Mouse (Mus musculus) midbrain, embryonic 16.5 days (tissue): ENCODE results near the gene Itpr1. TPM values are rescaled to one million over a fixed set of nuclear protein-coding genes. Genes with fewer than 3 reads are reported as not detected.

Experiments
- ATAC-seq: fragments of 200-750 bp; cut with Nextera tagmentation; 2 replicates; pipeline ENCODE4 v1.8.0; 2017; ENCODE audit warnings: moderate TSS enrichment
- H3K27ac ChIP-seq: fragments of 300-500 bp; sonication (generic); 2 replicates; pipeline ENCODE4 v1.5.1; 2014; ENCODE audit warnings: mild to moderate bottlenecking, low read length, mixed read lengths
- H3K27me3 ChIP-seq: fragments of 300-500 bp; sonication (generic); 2 replicates; pipeline ENCODE4 v1.6.1; 2014; ENCODE audit warnings: low read depth, low read length, mixed read lengths; ENCODE audit not compliant: control insufficient read depth, insufficient read depth
- H3K36me3 ChIP-seq: fragments of 300-500 bp; sonication (generic); 2 replicates; pipeline ENCODE4 v1.6.1; 2014; ENCODE audit warnings: mild to moderate bottlenecking, low read length, moderate library complexity, mixed read lengths; ENCODE audit not compliant: control insufficient read depth, insufficient read depth
- H3K4me1 ChIP-seq: fragments of 300-500 bp; sonication (generic); 2 replicates; pipeline ENCODE4 v1.6.1; 2014; ENCODE audit warnings: mild to moderate bottlenecking, low read length, mixed read lengths; ENCODE audit not compliant: control insufficient read depth, insufficient read depth
- H3K4me2 ChIP-seq: fragments of 300-500 bp; sonication (generic); 2 replicates; pipeline ENCODE4 v1.6.1; 2014; ENCODE audit warnings: mild to moderate bottlenecking, low read length, mixed read lengths
- H3K4me3 ChIP-seq: fragments of 300-500 bp; sonication (generic); 2 replicates; pipeline ENCODE4 v1.5.1; 2014; ENCODE audit warnings: low read depth, mild to moderate bottlenecking, low read length, moderate library complexity, mixed read lengths
- H3K9ac ChIP-seq: fragments of 300-500 bp; sonication (generic); 2 replicates; pipeline ENCODE4 v1.6.1; 2014; ENCODE audit warnings: low read depth, low read length, mixed read lengths
- H3K9me3 ChIP-seq: fragments of 300-500 bp; sonication (generic); replicated peaks from 2 replicates; pipeline ENCODE4 v1.6.1; 2014; ENCODE audit warnings: mild to moderate bottlenecking, low read length, mixed read lengths; ENCODE audit not compliant: control insufficient read depth, poor library complexity, severe bottlenecking
- WGBS: fragments of 180-500 bp; shearing (Covaris S2); extraction: QIAGEN DNeasy Blood & Tissue Kit; methylation state at CpG from one replicate; pipeline ENCODE4 v1.1.7; 2014; 5-methylcytosine and 5-hydroxymethylcytosine counted together
- polyA plus RNA-seq: library from polyadenylated mRNA; unstranded; fragments of >200 nt; fragmentation: Nextera tagmentation; extraction: Ambion mirVana; gene quantifications from 2 replicates; pipeline ENCODE4 v1.2.1, GENCODE M21; 2015

The Itpr1 gene
- polyA plus RNA-seq, 1 experiment from 2014 or later: 4.2 TPM

DNA sequence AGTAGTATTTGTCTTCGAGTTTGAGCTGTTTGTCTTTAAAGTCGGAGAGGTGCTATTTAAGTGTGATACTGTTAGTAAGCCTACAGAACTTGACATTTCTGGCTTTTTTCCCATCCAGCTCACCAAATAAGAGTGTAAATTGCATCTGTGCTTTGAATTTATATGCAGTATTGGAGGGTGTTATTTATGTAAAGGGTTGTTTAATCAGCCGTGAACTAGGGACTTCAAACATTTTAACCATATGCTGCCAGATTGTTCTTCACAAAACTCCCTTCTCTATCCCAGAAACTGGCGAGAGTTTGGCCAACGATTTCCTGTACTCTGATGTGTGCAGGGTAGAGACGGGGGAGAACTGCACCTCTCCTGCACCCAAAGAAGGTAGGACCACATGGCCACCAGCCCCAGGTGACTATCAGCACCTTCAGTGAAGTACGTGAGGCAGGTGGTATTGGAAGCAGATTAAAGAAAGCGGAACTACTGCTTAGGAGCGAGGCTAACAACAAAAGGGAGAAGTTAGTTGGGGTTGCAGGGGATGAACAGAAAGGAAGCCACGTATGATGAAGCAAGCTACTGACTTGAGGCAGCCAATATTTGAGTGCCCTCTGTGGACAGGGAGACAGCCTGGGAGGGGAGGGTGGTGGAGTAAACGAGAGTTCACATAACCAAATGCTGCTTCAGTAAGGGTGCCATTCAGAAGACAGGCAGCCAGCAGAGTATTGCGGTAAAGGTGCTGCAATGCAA lies 304.5 kb downstream of the Itpr1 start:
- Histone ChIP-seq H3K27me3 (no peaks in the 10 kb centered on the region), H3K36me3 (no peaks in the 10 kb centered on the region), H3K4me2 (no peak overlapping the region), H3K9ac (no peak overlapping the region), H3K4me1 (no peaks in the 10 kb centered on the region), H3K9me3 (no peaks in the 10 kb centered on the region), H3K4me3 (no peak overlapping the region), H3K27ac (no peak overlapping the region)
- WGBS: 77% methylated on average over 12 of the region's 12 CpGs
- ATAC-seq: no peak

DNA sequence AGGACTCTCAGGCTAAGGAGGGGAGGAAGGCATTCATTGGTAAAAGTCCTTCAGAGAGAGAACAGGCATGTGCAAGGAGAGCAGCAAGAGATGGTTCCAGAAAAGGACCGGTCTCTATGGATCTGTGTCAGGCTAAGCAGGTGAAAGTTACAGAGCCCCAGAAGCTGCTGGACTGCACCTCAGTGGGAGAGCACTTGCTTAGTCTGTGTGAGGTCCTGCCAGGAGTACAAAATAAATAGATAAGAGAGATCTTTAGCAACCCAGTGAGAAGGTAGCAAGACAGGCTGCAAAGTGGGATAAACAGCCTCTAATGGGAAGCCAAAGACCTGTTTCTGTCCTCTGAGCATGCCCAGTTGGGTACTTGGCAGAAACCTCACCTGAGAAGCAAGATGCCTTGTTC lies 305.1 kb downstream of the Itpr1 start:
- 85% methylated on average over 1 of the region's 1 CpGs for WGBS
- no peak overlapping the region for H3K27ac ChIP-seq
- no peak for ATAC-seq
- no peak overlapping the region for H3K9ac ChIP-seq
- no peaks in the 10 kb centered on the region for H3K9me3 ChIP-seq
- H3K36me3 ChIP-seq: no peaks in the 10 kb centered on the region
- H3K4me3 ChIP-seq: no peak overlapping the region
- H3K27me3 ChIP-seq: no peaks in the 10 kb centered on the region
- H3K4me1 ChIP-seq: no peaks in the 10 kb centered on the region
- H3K4me2 ChIP-seq: no peak overlapping the region

DNA sequence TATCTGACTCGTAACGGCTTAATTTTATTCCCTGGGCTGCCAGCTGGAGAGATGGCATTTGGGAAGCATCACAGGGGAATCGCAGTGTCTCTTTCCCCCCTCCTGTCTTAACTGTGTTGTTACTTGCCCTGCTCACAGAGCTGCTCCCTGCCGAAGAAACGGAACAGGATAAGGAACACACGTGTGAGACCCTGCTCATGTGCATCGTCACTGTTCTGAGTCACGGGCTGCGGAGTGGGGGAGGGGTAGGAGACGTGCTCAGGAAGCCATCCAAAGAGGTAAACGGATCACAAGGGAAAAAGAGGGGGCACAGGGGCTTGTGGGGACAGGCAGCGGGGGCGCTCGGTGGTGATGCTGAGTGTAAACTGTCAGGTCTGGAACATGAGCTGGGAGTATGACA lies 305.7 kb downstream of the Itpr1 start:
- 79% methylated on average over 14 of the region's 14 CpGs for WGBS
- no peaks in the 10 kb centered on the region for H3K4me1 ChIP-seq
- no peaks in the 10 kb centered on the region for H3K36me3 ChIP-seq
- H3K4me3 ChIP-seq: no peak overlapping the region
- no peak for ATAC-seq
- H3K4me2 ChIP-seq: no peak overlapping the region
- H3K9ac ChIP-seq: no peak overlapping the region; the same call in 1 of the 2 replicates
- H3K27me3 ChIP-seq: no peaks in the 10 kb centered on the region
- H3K27ac ChIP-seq: no peak overlapping the region
- no peaks in the 10 kb centered on the region for H3K9me3 ChIP-seq

DNA sequence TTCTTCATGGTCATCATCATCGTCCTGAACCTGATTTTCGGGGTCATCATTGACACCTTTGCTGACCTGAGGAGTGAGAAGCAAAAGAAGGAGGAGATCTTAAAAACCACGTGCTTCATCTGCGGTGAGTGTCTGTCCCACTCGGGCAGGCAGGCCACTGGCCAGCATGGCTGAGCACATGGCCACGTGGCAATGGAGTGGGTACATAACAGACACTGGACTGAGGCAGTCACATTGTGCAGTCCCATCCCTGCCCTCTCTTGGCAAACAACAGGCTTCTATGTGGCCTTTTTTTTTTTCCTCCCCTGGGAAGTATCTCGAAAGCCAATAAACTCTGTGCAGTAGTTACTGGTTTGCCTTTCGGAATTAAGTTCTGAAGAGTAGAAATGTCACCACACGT lies 306.4 kb downstream of the Itpr1 start:
- Histone ChIP-seq H3K27ac (no peak overlapping the region), H3K4me3 (no peak overlapping the region), H3K36me3 (no peaks in the 10 kb centered on the region), H3K9me3 (no peaks in the 10 kb centered on the region), H3K4me2 (no peak overlapping the region), H3K4me1 (no peaks in the 10 kb centered on the region), H3K27me3 (no peaks in the 10 kb centered on the region), H3K9ac (no peak overlapping the region)
- no peak for ATAC-seq
- WGBS: 93% methylated on average over 9 of the region's 9 CpGs

DNA sequence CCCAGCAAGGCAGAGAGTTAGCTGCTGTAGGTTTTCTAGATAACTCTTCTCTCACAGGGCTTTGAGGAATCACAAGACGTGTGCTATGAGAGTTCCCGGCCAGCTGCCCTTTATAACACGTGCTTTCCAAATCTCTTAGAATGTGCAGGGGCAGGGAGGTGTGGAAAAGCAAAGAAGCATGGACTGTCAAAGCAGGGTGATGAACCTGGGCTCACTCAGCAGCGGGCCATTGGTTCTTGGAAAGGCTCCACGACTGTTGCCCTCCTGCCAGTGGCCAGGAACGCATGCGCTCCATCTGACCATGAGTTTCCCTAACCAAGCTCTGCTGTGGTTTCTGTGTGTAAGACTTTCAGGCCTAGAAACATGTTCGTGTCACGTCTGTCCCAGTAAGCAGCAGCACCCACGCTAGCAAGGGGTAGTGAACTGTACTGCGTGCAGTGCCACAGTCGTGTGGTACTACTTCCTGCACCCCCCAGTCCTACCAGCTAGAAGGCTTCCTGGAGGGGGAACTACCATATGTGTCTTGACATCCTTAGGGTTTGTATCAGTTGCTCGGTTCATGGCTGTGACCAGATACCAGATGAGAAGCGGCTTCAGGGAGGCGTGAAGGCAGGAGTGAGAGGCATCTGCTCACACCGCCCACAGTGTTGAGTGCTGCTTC lies 311.2 kb downstream of the Itpr1 start:
- ATAC-seq: no peak
- no peaks in the 10 kb centered on the region for H3K4me1 ChIP-seq

DNA sequence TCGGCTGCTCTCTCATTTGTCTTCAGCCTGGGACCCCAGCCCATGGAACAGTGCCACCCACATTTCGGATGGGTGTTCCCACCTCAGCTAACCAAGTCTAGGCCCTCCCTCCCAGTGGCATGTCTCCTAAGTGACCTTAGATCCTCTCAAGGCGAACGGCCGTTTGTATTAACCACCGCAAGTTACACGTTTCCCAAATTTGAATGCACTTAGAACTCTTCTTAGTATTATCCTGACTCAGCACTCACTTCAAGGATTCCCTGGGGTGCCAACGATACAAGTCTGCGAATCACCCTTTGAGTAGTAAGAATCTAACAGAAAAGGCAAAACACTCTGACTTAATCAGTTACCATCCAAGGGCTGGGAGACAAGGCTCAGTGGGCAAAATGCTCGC lies 311.7 kb downstream of the Itpr1 start:
- no peaks in the 10 kb centered on the region for H3K36me3 ChIP-seq
- H3K4me3 ChIP-seq: no peak overlapping the region
- WGBS: 92% methylated on average over 10 of the region's 10 CpGs
- H3K27ac ChIP-seq: no peak overlapping the region
- ATAC-seq: no peak
- H3K27me3 ChIP-seq: no peaks in the 10 kb centered on the region
- H3K4me1 ChIP-seq: no peaks in the 10 kb centered on the region
- H3K9ac ChIP-seq: no peak overlapping the region
- H3K4me2 ChIP-seq: no peak overlapping the region
- H3K9me3 ChIP-seq: no peaks in the 10 kb centered on the region

More for the DNA sequence above, 311.2 kb downstream of the Itpr1 start:
- Histone ChIP-seq H3K27me3 (no peaks in the 10 kb centered on the region), H3K36me3 (no peaks in the 10 kb centered on the region), H3K9me3 (no peaks in the 10 kb centered on the region), H3K27ac (no peak overlapping the region), H3K9ac (no peak overlapping the region), H3K4me2 (no peak overlapping the region), H3K4me3 (no peak overlapping the region)
- WGBS: 95% methylated on average over 16 of the region's 16 CpGs

DNA sequence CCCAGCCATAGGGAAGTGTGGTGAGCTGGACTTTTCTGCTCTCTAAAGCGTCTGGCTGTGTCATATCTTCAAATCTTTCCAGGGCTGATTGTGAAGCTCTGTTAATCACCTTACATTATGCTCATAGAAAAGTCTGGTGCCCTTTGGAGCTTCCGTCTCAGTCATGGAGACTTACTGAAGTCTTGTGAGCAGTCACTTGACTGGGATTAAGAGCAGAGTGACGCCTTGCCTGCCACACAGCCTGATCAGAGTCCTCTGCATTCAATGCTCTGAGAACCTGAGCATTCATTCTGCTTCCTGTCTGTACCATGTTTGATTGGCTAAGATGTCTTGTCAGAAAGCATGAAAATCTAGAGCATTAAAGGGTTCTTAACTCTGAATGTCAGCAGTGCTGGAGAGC lies 314.7 kb downstream of the Itpr1 start:
- Histone ChIP-seq H3K4me3 (no peak overlapping the region), H3K27ac (no peak overlapping the region), H3K9ac (no peak overlapping the region), H3K36me3 (no peaks in the 10 kb centered on the region), H3K9me3 (no peaks in the 10 kb centered on the region), H3K4me2 (no peak overlapping the region), H3K4me1 (peaks cover 10% of the 10 kb centered on the region; the same call in 1 of the 2 replicates), H3K27me3 (no peaks in the 10 kb centered on the region)
- WGBS: 57% methylated on average over 3 of the region's 3 CpGs
- ATAC-seq: no peak

DNA sequence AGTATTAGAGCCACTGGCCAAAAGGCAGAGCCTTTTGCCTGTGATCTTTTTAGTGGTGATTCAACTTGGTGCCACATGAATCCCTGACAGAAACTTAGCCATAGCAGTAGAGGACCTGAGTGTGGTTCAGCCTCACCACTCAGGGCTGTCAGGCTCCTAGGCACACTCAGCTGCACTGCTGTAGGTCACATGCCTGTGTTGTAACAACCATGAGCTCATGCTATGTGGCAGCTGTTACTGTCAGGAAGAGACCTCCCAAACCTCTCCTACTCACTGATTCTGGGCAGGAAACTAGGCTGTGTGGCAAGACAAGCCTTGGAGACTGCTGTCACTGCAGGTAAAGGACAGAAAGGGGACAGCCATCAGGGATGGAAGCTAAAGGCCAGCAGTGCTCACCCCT lies 315.1 kb downstream of the Itpr1 start:
- no peak for ATAC-seq
- Histone ChIP-seq H3K4me1 (peaks cover 10% of the 10 kb centered on the region; the same call in 1 of the 2 replicates), H3K4me3 (no peak overlapping the region), H3K9me3 (no peaks in the 10 kb centered on the region), H3K9ac (no peak overlapping the region), H3K36me3 (no peaks in the 10 kb centered on the region), H3K4me2 (no peak overlapping the region), H3K27me3 (no peaks in the 10 kb centered on the region), H3K27ac (no peak overlapping the region)

DNA sequence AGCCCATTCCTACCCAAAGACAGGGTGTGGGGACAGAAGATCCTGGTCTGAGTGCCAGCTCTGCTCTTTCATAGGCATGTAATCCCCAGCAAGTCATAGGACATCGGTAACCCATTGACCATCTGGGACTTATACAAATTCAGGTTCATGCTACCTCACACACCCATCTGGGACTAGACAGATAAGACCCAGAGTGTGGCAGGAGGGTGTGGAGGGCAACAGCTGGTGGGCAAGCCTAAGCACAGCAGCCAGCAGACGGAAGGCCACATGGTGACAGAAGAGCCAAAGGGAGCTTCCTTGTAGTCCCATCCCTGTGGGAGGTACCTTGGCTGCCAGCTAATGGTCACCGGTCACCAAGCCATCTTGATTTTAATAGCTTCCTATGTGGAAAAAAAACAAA lies 316.3 kb downstream of the Itpr1 start:
- Histone ChIP-seq H3K9me3 (no peaks in the 10 kb centered on the region), H3K27me3 (no peaks in the 10 kb centered on the region), H3K4me2 (no peak overlapping the region), H3K36me3 (no peaks in the 10 kb centered on the region), H3K27ac (no peak overlapping the region), H3K4me3 (no peak overlapping the region), H3K4me1 (peaks cover 10% of the 10 kb centered on the region; the same call in 1 of the 2 replicates), H3K9ac (no peak overlapping the region)
- ATAC-seq: no peak
- 95% methylated on average over 3 of the region's 3 CpGs for WGBS
